Mouse (Mus musculus) embryonic facial prominence, embryonic 10.5 days (tissue): ENCODE measurements around the gene Mtcl1. TPM values are rescaled to one million over a fixed set of nuclear protein-coding genes. Genes with fewer than 3 reads are reported as not detected.

Source experiments
- DNase-seq: peaks from one replicate; pipeline ENCODE4 v3.0.0-alpha.2; 2017; ENCODE audit warnings: low spot score
- H3K27ac ChIP-seq: fragments of 300-500 bp; sonication (generic); replicated peaks from 2 replicates; pipeline ENCODE4 v1.5.1; 2016; ENCODE audit warnings: mild to moderate bottlenecking
- H3K27me3 ChIP-seq: fragments of 300-500 bp; sonication (generic); replicated peaks from 2 replicates; pipeline ENCODE4 v1.6.1; 2016; ENCODE audit warnings: low read depth, mild to moderate bottlenecking; ENCODE audit not compliant: poor library complexity, severe bottlenecking
- H3K36me3 ChIP-seq: fragments of 300-500 bp; sonication (generic); replicated peaks from 2 replicates; pipeline ENCODE4 v1.6.1; 2016; ENCODE audit warnings: mild to moderate bottlenecking, moderate library complexity
- H3K4me1 ChIP-seq: fragments of 300-500 bp; sonication (generic); 2 replicates; pipeline ENCODE4 v1.6.1; 2016
- H3K4me3 ChIP-seq: fragments of 300-500 bp; sonication (generic); 2 replicates; pipeline ENCODE4 v1.5.1; 2016; ENCODE audit warnings: mild to moderate bottlenecking, moderate library complexity
- H3K9me3 ChIP-seq: fragments of 300-500 bp; sonication (generic); 2 replicates; pipeline ENCODE4 v1.6.1; 2016; ENCODE audit warnings: mild to moderate bottlenecking
- WGBS: fragments of 180-500 bp; shearing (Covaris S2); methylation state at CpG from one replicate; pipeline ENCODE4 v1.1.7; 2016; 5-methylcytosine and 5-hydroxymethylcytosine counted together
- polyA plus RNA-seq: library from polyadenylated mRNA; unstranded; fragments of >200 nt; fragmentation: Nextera tagmentation; extraction: Ambion mirVana; gene quantifications from 2 replicates; pipeline ENCODE4 v1.2.1, GENCODE M21; 2016

The Mtcl1 gene
- polyA plus RNA-seq, 1 experiment from 2014 or later: 13.2 TPM

GRCm38 (mm10) chr17:66365664-66366063, 83.9 kb downstream of the Mtcl1 start:
- 95% methylated on average over 1 of the region's 1 CpGs for WGBS
- H3K27me3 ChIP-seq: no peaks in the 10 kb centered on the region
- H3K36me3 ChIP-seq: peaks cover 60% of the 10 kb centered on the region

DNA sequence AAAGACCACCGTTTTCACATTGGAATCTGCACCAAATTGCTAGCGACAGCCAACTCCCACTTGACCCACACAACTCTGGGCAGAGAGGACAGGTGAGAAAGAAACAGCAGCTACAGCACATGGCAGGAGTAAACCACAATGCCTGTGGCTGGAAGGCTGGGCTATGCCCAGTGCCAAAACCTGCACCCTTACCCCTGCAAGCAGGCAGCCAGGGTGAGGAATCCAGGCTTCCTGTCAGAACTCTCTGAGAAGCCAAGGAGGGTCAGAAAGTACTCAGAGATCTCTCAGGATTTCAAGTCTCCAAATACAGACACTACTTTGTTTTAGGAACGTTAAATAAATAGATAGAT, 84.3 kb downstream of the Mtcl1 start:
- 88% methylated on average over 3 of the region's 3 CpGs for WGBS
- Histone ChIP-seq H3K27me3 (no peaks in the 10 kb centered on the region), H3K36me3 (peaks cover 62% of the 10 kb centered on the region), H3K9me3 (no peaks in the 10 kb centered on the region), H3K4me3 (no peak overlapping the region), H3K27ac (no peak overlapping the region), H3K4me1 (peaks cover 14% of the 10 kb centered on the region)
- no peak for DNase-seq

More at GRCm38 (mm10) chr17:66365664-66366063, 83.9 kb downstream of the Mtcl1 start:
- Histone ChIP-seq H3K27ac (no peak overlapping the region), H3K4me3 (no peak overlapping the region), H3K9me3 (no peaks in the 10 kb centered on the region), H3K4me1 (peaks cover 15% of the 10 kb centered on the region)
- DNase-seq: no peak

DNA sequence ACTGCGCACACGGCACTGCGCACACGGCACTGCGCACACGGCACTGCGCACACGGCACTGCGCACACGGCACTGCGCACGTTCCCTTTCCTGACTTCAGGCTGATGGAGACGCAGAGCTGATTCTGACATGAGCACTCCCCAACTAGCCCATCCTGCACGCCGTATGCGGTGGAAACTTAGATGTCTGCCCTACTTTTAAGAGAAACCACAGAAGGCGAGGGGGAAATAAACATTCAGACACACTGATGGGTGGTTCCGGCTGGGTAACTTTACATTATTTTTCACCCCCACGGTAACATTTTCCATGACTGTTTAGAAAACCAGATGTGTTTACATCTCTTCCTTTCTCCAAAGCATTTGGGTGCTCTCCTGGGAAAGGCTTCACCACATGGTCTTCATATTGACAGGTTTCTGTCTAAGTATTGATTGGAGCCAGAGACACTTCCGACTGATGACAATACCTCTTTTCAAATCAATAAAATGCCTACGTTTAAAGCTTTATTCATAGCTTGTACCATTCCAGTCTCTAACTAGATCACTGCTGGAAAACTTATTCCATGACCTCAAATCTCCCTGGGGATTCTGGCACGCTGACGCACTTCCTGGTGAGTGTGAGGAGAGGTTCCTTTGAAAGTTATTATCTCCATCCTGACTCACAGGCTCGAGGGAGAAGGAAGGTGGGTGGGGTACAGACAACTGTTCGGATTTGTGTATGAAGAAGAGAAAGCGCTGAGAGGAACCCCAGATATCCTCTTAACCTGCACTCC, 84.8 kb downstream of the Mtcl1 start:
- no peak overlapping the region for H3K27ac ChIP-seq
- 84% methylated on average over 26 of the region's 26 CpGs for WGBS

DNA sequence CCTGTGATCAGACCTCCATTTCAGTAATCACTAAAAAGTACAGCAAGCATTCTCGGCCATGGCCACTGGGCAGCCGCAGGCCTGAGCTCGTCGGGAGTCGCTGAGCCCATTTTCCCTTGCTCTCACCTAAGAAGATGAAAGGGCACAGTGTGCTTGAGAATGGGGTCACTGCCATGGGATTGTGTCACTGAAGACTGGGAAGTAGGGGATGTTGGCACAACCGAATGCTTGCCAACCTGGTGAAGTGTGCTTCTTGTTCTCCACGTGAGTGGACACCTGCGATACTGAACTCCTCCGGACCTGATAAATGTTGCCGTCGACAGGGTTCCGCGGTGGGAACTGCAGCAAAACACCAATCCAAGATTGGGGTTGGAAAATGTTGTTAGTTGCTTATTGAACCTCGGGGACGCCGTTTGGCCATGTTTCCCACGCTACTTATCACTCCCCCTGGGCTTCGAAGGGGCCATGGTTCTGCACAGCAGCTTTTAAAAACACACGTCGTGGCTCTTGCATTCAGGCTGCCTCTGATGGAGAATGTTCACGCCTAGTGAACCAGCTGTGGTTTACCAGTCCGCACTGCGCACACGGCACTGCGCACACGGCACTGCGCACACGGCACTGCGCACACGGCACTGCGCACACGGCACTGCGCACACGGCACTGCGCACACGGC, 85.6 kb downstream of the Mtcl1 start:
- 93% methylated on average over 36 of the region's 36 CpGs for WGBS
- no peak overlapping the region for H3K4me3 ChIP-seq
- peaks cover 6% of the 10 kb centered on the region; the same call in 1 of the 2 replicates for H3K4me1 ChIP-seq
- no peak overlapping the region for H3K27ac ChIP-seq
- H3K27me3 ChIP-seq: no peaks in the 10 kb centered on the region
- no peaks in the 10 kb centered on the region for H3K9me3 ChIP-seq
- no peak for DNase-seq
- peaks cover 60% of the 10 kb centered on the region for H3K36me3 ChIP-seq

More for the DNA sequence above, 84.8 kb downstream of the Mtcl1 start:
- no peak for DNase-seq
- Histone ChIP-seq H3K36me3 (peaks cover 62% of the 10 kb centered on the region), H3K4me3 (no peak overlapping the region), H3K9me3 (no peaks in the 10 kb centered on the region), H3K27me3 (no peaks in the 10 kb centered on the region), H3K4me1 (peaks cover 8% of the 10 kb centered on the region)

DNA sequence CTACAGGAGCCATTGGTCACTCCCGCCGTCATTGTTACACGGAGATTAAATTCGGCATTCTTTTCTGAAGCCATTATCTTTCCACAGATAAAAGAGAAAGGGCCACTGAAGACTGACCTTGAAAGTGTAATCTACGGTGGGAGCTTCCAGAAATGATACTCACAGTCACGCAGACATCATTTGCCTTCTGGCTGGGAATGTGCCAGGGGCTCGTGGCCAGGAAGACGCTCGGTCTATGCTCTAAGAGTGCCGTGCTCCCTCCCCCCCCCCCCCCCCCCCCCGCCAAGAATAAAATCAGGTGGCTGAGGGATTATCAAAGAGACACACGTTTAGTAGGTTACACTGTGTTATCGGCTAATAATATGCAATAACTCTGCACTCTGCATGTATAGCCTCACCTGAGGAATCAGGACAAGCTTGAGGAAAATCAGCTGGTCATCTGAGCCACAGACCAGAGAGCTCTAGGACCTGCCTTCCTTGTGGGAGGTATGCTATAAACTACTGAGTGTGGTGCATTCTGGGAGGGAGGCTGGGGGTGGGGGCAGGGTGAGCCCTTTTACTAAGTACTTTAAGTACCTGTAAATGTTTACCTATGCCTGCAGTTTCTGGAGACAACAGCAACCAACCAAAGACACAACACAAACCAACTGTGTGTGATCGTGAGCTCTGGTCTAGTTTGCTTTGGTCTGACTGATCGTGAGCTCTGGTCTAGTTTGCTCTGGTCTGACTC, 87.1 kb downstream of the Mtcl1 start:
- H3K36me3 ChIP-seq: peaks cover 62% of the 10 kb centered on the region
- 90% methylated on average over 14 of the region's 15 CpGs for WGBS

DNA sequence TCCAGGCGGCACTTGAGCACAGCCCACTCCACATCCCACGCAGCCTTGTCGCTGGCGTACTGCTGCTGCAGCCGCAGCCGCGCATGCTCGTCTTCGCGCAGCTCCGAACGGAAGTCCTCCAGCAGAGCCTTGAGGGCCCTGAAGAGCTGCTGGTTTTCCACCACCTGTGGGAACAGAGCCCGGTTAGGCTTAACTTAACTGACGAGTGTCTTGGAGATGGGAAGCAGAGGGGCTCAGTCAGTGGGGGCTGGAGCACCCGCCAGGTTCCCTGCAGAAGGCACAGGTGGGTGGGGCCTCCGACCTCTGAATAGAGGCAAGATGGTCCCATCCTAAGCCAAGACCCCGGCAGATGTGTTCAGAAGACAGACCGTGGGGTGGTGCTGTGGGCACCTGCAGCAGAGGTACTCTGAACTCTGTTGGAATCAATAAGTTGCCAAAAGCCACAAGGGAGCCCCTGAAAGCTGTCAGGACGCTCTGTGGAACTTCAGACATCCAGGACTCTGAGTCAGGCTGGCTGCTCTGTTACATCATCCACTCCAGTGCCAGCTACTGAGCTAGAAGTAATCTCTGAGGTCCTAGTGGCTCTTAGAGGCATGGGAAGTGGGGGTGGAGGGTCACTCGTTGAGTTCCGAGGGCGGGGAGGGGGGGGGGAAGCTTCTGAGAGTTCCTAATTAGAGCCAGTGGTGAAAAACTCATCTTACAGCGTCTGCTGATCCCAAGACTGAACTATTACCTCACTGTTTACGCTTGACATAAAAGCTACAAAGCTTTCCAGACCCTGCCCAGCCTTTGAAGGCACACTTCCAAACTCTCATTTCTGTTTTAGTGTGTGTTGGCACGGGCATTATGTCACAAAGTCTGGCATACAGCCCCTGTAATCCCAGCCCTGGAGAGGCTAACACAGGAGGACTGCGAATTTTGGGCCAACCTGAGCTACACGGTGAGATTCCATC, 91.2 kb downstream of the Mtcl1 start:
- no peak for DNase-seq
- Histone ChIP-seq H3K27ac (no peak overlapping the region; the same call in none of the 2 replicates), H3K4me1 (peaks cover 20% of the 10 kb centered on the region), H3K36me3 (peaks cover 75% of the 10 kb centered on the region), H3K4me3 (no peak overlapping the region), H3K27me3 (no peaks in the 10 kb centered on the region), H3K9me3 (no peaks in the 10 kb centered on the region)
- 79% methylated on average over 27 of the region's 27 CpGs for WGBS

More for the DNA sequence above, 87.1 kb downstream of the Mtcl1 start:
- no peaks in the 10 kb centered on the region for H3K27me3 ChIP-seq
- DNase-seq: no peak
- H3K4me1 ChIP-seq: peaks cover 18% of the 10 kb centered on the region
- no peak overlapping the region for H3K4me3 ChIP-seq
- no peaks in the 10 kb centered on the region for H3K9me3 ChIP-seq
- H3K27ac ChIP-seq: no peak overlapping the region

DNA sequence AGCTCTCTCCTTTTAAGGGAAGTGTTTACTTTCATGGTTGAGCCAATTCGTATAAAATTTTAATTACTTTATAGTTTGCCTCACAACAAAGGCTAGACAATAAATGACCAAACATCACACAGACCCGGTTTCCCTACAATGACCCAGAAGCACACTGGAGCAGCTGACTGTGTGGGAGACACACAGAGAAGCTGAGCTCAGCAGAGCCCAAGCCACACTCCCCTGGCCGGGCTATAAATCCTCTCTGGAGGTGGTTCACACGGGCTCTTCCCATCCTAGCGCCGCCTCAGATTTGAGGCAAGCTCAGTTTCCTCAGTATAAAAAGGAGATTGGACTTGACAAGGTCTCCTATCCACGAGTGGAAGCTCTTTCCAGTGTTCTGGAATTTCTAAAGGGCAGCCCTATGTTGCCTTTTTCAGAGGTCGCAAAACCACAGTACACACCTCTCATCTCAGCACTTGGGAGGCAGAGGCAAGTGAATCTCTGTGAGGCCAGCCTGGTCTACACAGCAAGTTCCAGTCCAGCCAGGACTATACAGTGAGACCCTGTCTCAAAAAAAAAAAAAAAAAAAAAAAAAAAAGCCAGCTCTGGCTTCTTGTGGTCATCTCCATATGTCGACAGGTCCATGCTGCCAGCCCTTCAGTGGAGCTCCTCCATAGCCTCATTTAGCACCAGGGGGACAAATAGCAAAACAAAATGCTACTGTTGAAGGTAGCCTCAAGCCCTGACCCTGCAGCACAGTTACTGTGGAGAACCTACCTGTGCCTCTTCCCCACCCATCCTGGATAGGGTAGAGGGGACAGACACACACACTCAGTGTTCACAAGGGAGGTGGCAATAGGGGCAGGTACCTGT, 92.2 kb downstream of the Mtcl1 start:
- no peak for DNase-seq
- Histone ChIP-seq H3K27ac (no peak overlapping the region), H3K4me1 (peaks cover 27% of the 10 kb centered on the region), H3K36me3 (peaks cover 78% of the 10 kb centered on the region), H3K27me3 (no peaks in the 10 kb centered on the region), H3K4me3 (no peak overlapping the region), H3K9me3 (no peaks in the 10 kb centered on the region)
- WGBS: 87% methylated on average over 9 of the region's 9 CpGs

DNA sequence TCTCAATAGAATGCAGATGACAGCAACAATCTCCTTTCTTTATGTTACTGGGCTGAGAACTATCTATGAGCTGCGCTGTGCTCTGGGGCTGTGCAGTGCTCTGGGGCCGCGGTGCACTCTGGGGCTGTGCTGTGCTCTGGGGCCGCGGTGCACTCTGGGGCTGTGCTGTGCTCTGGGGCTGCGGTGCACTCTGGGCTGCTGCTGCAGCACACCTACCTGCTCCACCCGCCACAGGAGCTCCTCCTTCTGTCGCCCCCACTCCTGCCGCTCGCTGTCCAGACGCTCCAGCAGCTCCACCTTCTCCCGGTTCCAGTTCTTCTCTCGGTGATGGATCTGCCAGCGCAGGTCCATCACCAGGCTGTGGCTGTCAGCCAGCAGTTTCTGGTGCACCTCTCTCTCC, 95.6 kb downstream of the Mtcl1 start:
- Histone ChIP-seq H3K27me3 (no peaks in the 10 kb centered on the region), H3K27ac (no peak overlapping the region), H3K36me3 (peaks cover 65% of the 10 kb centered on the region), H3K4me3 (no peak overlapping the region), H3K4me1 (peaks cover 44% of the 10 kb centered on the region), H3K9me3 (no peaks in the 10 kb centered on the region)
- DNase-seq: no peak
- WGBS: 92% methylated on average over 14 of the region's 14 CpGs

DNA sequence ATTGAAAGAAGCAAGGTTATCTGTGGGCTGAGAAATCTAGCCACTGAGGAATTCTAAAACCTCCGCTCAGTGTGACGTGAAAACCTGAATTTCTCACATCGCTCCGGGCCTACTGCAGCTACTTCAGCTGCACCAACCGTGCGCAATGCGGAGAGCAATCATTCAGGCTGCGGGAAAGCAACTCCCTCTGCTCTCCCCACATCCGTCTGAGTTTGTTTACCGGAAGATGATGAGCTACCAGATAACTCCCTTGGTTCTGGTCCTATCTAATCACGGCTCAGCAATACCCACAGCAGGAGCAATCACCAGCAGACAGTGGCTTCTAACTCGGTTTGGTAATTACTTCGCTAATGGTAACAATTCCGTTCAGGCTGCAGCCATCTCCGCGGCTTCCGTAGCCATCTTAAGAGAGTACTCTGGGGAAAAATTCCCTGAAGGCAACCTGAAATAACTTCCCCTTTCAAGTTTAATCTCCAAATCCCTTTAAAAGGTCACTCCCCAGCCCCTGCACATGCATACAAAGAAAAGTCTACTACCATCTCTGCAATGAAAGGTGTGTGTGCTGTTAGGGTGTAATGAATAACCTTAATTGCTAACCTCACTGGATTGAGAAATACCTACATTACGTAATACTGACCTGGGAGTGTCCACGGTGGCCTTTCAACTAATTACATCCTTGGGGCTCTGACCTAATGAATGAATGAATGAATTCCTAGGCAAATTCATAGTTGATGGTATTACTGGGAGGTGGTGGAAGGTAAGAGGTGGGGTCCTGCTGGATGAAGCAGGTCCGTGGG, 96.5 kb downstream of the Mtcl1 start:
- Histone ChIP-seq H3K27me3 (no peaks in the 10 kb centered on the region), H3K4me3 (no peak overlapping the region), H3K4me1 (peaks cover 36% of the 10 kb centered on the region), H3K27ac (no peak overlapping the region), H3K36me3 (peaks cover 65% of the 10 kb centered on the region), H3K9me3 (no peaks in the 10 kb centered on the region)
- no peak for DNase-seq
- WGBS: 72% methylated on average over 20 of the region's 20 CpGs

DNA sequence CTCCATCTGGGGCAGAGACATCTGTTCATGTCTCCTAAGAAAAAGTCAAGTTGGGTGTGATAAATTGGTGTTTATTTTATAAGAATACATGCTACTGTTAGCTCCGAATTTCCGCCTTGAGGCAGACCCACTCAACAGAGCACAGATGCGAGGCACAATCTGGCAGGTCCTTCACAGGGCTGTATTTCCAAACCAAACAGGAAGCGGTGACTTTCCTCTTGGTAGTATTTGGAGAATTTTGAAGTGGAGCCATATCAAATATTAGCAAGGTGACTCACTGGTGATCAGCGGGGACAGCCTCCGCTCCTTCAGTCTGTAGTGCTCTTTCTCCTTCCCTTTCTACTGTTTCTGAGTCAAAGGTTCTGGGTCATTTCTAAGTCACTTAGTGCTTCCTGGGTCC, 97.3 kb downstream of the Mtcl1 start:
- DNase-seq: no peak
- WGBS: 91% methylated on average over 6 of the region's 6 CpGs
- H3K36me3 ChIP-seq: peaks cover 61% of the 10 kb centered on the region
- H3K27ac ChIP-seq: no peak overlapping the region
- no peaks in the 10 kb centered on the region for H3K9me3 ChIP-seq
- H3K4me1 ChIP-seq: peaks cover 32% of the 10 kb centered on the region
- H3K27me3 ChIP-seq: no peaks in the 10 kb centered on the region
- H3K4me3 ChIP-seq: no peak overlapping the region

DNA sequence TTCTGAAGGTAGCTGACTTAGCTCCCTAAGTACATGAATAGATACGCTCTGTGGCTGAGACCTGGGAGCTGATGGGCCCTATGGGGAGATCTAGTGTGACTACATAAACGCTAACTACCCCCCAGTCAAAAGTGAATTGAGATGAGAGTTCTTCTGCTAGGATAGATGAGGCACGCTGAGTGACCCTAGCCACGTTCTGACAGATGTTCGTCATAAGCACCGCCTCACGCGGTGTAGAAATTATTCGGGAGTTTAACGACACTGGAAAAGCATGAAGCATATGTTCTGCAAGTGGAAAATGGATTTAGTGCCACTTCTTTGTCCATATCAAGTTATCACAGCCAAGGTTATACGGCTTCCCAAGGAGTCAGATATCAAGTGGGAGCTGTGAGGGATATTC, 98.9 kb downstream of the Mtcl1 start:
- whole genome bisulfite sequencing: 87% methylated on average over 11 of the region's 11 CpGs
- DNase-seq: no peak
- Histone ChIP-seq H3K27ac (no peak overlapping the region), H3K36me3 (peaks cover 56% of the 10 kb centered on the region), H3K4me3 (no peak overlapping the region), H3K4me1 (peaks cover 44% of the 10 kb centered on the region), H3K27me3 (no peaks in the 10 kb centered on the region), H3K9me3 (no peaks in the 10 kb centered on the region)
